Mouse (Mus musculus) urinary bladder, postnatal 14 days (tissue): ENCODE data around the gene Rspo1.

Source experiments
- DNase-seq: peaks from one replicate; pipeline ENCODE4 v3.0.0; 2021; ENCODE audit warnings: low spot score

Gene Rspo1

DNA sequence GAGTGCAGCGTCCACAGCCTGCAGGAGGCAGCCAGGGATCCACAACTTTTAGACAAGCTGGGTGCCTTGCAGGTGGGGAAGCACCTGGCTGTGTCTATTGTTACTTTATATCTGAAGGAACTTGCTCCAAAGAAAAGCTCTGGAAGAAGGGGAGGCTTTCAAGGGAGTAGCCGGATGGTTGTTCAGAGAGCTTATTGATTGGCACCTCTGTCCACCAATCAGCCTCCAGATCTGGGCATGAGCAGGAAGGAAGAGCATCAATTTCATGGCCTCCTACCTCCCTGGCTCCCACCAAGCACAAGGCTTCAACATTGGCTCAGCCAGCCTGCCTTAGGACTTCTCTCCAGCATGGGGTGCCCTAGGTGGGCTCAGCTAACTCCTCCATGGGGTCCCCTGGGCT lies 12.9 kb upstream of the Rspo1 start:
- no peak for DNase-seq

DNA sequence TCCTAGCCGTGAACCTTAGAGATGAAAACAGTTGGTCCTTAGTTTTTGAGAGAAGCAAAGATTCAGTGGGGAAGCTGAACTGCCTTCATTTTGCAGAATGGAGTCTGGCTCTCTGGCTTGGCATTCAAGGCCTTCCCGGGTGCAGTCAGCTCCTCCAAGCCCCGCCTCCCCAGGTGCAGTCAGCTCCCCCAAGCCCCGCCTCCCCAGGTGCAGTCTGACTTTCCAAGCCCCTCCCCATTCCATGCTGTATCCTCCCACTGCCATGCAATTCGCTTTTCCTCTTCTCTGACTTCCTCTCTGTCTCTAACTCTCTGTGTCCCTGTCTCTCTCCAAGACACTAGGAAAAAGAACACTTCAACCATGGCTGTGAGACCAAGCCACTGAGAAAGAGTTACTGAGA lies 8.0 kb upstream of the Rspo1 start:
- peak; percentile 58 for DNase-seq

DNA sequence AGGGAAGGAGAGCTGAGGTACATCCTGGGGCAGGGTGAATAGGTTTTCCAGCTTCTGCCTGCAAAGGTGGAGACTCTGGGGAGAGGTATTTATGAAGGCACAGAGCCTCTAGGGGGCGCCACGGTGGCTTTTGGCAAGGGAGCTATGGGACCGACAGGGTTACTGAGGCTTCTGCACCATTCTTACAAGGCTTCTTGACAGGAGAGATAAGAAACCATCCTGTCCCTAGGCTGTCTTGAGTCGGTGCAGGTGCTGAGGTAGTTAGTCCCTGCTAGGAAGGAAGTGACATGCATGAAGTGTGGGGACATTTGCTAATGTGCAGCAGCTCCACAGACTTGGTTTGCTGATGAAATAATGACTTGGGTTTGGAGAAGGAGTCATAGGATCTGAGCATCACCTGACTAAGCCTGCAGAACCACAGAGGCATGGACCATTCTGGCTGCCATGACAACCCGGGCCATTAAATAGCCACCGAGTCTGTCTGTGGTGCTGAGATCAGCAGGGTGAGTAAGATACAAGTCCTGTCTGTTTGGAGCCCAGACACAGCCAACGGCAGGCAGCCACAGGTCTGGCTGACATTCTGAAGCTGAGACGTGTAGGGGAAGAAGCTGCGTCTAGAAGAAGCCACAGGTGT lies 2.2 kb upstream of the Rspo1 start:
- DNase-seq = no peak

DNA sequence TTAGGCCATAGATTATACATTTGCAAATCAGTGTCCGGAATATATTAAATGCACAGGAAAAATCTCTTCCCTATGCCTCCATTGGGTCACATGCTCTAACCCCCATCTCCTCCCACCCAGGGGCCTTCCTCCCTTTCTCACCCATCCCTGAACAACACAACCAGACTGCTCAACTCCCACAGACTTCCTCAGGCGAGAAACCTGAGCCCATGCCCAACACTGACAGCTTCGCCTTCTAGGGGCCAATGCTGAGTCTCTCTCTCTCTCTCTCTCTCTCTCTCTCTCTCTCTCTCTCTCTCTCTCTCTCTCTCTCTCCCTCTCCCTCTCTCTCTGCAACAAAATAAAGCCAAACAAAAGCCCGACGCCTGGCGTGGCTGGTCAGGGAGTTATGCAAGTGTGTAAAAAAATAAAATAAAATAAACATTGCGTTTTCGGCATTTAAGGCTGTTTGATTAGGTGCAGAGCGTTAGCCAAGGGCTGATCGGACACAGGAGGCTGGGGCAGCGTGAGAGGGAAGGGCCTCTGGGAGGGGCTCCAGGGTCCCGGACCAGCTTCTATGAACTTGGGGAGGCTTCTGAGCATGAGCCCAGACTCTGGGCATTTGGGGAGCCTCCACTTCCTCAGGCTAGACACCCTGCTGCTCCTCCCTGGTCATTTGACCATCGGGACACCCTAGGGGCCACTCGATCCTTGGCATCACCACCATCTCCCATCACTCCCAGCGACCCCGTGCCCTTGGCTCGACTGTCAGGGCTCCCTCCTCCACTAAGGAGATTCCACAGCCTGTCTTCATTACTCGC lies 1.2 kb upstream of the Rspo1 start:
- no peak for DNase-seq

DNA sequence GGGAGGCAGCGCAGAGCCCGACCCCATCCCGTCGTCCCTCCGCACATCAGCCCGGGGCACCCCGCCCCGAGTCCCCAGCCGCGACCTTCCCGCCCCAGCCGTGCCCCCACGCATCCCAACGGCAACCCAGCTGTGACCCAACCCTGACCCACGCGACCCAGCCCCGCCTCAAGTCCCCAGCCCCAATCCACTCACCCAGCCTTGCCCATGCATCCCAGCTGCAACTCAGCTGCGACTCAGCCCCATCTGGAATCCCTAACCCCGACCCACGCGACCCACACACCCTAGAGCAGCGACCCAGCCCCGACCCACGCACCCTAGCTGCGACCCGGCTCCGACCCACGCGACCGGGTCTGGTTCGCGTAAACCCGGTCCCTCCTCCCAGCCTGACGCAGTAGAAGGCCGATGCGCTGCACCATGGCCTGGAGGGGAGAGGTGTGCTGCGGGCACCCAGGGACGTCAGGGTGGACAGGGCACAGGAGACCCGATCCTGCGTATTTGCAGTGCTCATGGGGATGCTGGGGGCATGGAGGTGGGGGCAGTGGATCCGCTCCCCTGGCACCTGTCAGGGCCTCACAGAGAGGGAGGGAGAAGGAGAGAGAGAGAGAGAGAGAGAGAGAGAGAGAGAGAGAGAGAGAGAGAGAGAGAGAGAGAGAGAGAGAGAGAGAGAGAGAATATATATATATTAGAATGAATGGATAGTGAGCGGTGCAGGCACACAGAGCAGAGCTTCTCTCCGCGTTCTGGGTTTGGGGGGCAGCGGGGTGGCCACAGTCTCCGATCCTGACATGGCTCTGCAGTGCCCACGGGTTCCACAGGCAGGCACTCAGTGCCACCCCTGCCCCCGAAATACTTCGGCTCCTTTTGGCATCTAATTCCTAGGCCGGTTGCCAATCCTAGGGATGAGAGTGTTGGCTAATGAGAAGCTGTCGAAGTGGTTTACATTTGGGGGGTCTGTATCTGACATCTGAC lies 795 bp downstream of the Rspo1 start:
- DNase-seq = no peak

DNA sequence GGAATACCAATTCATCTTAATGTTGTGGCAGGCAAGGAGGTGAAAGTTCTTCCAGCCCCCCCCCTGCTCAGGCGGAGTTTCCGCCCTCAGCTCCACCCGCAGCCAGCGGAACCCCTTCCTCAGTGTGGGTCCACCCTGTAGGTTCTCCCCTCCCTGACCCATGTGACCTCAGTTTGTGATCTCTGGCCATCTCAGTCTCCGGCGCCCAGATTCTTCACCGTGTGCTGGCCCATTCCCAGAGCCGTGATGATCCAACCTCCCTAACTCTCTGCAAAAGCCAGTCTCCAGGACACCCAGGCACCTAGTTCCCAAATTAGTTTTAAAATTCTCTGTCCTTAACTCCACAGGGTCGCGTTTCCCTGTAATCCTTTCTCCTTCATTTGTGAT lies 1.5 kb downstream of the Rspo1 start:
- no peak for DNase-seq

DNA sequence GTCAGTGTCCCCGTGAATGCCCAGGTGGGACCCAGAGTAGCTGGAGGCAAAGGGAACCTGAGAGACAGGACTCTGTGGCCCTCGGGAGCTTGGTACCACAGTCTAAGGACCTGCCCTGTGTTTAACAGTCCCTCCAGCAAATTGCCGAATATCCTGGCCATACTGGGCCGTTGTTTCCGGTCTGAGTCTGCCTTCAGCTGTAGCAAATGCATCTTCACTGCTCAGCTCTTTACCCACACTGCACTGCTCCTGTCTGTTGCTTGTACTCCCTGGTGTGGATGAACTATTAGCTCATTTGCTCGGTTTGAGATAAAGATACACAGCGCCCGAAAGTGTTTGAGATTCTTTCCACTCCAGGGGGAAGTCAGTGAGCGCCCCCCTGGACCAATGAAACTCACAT lies 2.2 kb downstream of the Rspo1 start:
- no peak for DNase-seq

DNA sequence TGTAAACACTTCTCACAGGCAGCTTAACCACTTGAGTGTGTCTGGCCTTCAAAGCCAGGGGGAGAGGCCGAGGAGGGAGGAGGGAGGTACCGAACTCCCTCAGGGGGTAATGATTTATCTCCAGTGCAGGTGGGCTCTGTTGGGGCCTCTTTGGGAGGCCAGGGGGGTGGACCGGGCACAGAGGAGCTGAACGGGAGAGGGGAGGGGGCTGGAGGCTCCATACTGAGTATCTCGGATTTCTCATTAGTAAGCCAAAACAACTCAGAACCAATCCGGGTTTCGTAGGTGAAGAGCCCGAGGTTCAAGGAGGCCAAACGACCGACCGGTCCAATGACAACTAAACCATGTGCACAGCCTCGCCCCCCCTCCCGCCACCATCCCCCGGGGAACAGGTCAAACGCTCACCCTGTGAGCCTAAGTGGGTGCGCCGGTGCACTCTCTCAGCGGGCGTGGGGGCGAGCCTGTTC lies 3.6 kb downstream of the Rspo1 start:
- no peak for DNase-seq

DNA sequence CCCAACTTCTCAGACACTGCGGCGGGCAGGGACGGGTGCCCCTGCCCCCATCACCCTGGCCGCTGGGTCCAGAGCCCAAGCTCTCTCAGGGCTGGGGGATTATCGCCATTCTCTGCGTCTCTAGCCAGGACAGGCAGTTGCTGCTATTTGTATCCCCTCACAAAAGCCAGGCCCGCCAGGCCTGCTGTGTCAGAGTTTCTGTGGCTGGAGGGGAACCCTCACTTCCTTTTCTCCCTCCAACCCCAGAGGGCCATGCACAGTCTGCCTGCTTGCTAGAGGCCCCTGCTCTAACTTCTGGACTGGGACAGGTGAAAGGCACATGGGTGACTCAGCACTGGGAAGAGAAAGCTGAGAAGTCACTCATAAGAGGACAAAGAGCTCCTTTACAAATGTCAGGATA lies 4.1 kb downstream of the Rspo1 start:
- no peak for DNase-seq

DNA sequence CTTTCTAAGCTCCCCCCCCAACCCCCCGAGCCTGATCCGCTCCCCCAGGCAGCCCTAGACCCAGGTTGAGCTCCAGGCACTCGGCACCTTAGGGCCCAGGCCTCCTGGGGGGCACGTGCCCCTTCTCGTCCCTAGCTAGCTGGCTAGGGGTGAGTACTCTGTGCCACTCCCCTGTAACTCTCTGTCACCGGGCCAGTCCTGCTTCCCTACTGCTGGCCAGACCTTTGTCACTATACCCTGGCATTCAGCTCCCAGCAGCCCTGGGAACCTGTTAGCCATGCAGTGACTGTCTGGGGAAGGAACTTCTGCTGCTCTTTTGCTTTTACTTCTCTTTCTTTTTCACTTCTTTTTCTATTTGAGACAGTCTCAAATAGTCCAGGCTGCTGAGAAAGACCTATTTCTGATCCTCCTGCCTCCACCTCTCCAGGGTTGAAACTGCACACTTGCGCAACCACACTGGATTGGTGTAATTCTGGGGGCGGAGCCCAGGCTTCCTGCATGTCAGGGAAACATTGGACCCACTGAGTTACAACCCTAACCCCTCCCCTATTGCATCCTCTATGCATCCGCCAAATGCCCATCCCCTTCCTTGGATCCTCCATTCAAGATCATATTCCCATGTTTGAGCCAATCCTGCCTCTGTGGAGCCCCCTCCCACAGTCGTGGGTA lies 11.4 kb downstream of the Rspo1 start:
- no peak for DNase-seq

DNA sequence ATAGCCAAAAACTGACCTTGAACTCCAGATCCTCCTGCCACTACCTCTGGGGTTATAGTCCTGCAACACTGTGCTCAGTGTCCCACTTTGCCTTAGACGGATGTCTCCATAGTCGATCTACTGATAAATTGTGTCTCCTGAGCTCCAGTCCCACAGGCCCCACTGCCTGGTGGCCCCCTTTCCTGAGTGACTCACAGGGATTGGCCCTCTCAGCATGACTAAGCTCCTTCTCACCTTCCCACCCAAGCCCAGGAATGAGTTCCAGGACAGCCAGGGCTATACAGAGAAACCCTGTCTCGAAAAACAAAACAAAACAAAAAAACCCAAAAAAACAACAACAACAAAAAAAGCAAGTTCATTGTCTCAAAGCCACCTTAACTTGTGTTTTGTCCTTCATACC lies 13.3 kb downstream of the Rspo1 start:
- DNase-seq = no peak

DNA sequence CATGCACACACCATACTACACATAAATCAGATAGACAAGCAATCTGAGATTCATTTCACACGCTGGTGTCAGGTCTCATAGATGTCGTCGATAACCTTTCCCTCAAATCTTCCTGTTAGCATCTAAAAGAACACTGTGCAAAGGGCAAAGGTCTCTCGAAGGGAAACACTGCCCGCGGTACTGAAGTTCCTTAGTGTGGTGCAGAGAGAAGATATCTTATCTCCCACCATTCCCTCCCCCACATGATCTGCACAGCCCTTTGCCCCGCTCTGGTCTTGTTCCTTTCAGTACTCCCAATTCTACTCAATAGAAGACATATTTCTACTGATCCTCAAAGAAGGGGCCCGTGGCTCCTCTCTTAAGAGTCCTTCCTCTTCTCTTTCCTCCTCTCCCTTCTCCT lies 16.7 kb downstream of the Rspo1 start:
- no peak for DNase-seq

DNA sequence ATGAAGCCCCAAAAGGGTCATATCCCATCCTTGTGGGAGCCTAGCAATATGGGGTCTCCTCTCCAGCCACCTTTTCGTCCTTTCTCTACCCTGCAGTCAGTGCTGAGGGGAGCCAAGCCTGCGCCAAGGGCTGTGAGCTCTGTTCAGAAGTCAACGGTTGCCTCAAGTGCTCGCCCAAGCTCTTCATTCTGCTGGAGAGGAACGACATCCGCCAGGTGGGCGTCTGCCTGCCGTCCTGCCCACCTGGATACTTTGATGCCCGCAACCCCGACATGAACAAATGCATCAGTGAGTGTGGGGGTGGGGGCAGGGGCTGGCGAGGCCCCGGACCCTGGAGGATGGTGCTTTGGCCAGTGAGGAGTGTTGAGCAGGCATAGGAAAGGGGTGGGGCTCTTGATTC lies 18.7 kb downstream of the Rspo1 start:
- DNase-seq = no peak

DNA sequence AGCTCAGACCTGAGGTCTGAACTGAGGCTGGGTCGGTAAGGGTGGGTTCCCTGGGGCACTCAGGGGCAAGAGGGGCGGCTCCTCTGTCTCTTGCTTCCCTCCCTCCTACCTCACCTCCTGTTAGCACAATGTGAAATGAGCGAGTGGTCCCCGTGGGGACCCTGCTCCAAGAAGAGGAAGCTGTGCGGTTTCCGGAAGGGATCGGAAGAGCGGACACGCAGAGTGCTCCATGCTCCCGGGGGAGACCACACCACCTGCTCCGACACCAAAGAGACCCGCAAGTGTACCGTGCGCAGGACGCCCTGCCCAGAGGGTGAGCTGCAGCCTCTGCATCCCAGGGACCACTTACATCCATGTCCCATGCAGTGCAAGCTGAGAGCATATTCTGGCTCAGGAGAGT lies 21.2 kb downstream of the Rspo1 start:
- no peak for DNase-seq

DNA sequence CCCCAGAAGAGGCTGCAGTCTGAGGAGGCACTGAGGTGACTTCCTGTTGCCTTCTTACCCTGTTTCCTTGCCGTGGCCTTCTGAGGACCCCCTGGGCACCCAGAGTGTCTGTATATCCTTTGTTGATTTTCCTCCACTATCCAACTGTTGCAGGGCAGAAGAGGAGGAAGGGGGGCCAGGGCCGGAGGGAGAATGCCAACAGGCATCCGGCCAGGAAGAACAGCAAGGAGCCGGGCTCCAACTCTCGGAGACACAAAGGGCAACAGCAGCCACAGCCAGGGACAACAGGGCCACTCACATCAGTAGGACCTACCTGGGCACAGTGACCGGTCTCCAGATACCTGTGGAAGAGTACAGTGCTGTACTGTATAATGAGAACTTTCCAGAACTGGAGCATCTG lies 22.0 kb downstream of the Rspo1 start:
- DNase-seq = no peak

DNA sequence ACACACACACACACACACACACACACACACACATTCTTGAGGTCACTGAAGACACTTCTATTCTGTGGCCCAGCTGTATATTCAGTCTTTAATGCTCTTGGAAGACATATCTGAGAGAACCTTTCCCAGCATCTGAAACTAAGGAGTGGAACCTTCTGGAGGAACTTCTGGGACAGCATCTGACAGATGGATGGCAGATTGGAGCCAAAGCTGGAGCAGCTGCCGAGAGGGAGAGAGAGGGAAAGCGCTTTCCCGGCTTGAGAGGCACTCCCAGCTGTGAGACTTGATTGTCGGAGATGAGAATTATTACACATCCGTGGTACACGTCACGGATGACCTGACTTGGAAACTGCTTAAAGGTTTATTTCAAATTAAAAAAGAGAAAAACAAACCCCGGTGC lies 22.5 kb downstream of the Rspo1 start:
- DNase-seq = no peak

DNA sequence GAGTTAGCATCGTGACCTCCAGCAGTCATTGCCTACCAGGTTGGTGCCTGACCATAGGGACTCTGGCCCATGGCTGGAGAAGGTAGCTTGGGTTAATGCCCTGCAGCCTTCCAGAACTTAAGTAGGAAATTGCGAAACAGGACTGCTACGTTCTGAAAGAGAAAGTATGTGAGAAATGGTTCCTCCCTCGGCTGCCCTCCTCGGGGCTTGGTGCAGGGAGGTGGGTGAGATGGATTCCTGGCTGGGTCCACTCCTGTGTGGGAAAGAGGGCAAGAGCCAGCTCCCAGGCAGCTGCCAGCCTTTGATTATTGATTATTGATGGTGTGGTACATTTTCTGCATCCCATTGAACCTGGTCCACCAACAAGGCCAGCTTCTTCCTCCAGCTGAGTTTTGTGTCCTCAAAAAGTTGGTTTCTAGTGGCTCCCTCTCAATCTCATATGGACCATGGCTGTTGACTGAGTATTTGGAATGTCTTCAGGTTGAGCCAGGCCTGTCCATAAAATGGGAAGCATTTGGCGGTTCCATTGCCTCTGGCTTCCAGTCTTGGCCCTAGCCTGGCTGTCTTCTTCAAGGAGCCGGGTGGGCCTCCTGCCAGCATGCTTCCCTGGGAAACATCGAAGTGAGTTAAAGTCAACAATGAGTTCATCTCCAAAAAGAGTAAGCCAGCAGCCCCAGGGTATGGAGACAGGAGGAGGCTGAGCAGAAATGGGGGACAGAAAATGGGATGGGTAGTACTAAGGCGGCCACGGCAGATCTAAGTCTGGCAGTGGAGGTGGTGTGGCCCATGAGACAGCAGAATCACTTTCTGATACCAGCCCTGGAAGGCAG lies 29.8 kb downstream of the Rspo1 start, which contains the start of gene Gnl2:
Gene Gnl2, plus strand, starts transcription at position 780 of the 830 bp plus-strand sequence.
- DNase-seq = peak; percentile 62

DNA sequence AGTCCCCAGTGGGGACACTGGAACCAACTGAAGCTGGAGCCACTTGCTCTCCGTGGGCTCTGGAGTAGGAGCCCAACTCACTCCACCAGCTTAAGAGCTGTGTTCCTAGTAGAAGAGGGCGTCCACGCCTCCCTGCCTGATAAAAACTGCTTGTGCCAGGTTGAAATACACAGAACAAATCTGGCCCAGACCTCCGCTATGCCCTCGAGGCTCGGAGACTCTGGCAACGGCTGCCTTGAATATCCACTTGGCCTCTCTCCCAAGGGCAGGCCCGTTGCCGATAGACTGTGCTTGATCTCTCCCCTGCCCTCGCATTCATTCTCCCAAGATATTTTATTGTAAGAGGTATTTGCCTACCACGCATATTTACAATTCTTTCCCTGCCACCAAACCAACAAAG lies 31.2 kb downstream of the Rspo1 start:
- peak; percentile 41 for DNase-seq

DNA sequence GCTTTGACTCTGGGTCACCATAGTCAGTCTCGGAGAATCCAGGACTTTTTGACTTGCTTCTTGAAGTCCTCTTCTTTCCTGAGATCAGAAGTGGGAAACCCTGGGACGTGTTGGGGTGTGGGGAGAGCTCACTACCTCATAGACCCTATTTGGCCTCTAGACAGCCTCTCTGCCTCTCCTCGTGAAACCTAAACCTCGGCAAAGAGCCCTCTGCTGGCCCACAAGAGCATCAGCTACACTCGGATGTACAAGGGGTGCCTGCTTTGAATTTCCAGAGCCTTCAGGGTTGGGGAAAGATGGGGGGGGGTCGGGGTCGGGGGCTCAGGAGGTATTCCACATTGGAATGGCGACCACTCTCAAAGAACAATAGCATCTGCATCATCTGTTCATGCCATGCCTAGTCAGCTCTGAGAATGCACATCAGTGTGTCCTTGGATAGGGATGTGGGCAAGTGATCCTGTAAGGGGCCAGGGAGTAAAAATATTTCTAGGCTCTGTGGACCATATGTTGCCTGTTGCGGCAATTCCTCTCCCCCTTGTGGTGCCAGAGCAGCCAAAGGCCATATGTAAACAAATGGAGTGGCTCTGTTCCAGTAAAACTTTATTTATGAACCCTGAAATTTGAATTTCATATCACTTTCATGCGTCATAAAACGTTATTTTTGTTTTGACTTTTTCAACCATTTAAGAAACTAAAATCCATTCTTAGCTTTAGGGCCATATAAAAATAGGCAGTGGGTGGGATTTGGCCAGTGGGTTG lies 34.7 kb downstream of the Rspo1 start:
- DNase-seq = no peak

DNA sequence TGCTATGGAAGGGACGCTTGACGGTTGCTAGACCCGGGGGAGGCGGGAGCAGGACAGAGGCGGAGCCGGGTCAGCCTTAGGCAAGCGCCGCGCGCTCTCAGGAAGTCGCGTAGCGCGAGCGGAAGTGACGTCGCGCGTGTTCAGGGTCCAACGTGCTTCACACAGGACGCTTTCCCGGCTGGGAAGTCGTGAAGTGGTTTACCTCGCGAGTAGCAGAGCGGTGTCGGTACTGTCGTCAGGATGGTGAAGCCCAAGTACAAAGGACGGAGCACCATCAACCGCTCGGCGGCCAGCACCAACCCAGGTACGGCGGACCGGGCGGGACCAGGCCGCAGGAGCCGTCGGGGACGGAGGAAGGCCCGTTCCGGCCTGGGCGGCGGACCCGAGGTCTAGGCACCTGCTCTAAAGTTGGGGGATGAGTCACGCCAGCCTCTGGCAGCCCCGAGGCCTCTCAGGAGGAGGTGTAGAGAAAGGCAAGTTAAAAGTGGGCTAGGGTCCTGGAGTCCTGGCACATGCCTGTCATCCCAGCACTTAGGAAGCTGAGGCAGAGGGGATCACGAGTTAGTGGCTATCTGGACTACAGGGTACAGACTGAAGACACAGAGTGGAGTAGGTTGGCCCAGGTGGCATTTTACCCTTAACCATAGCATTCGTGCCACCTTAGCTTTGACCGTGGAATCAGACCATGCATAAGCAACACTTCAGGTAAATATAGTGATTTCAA lies 43.8 kb downstream of the Rspo1 start:
- DNase-seq = peak; percentile 94
